Mouse (Mus musculus) cerebellum, adult 9-11 months (tissue): ENCODE measurements around the gene Usp36.

Experiments
- DNase-seq: peaks from one replicate; pipeline ENCODE4 v3.0.0; 2022

Gene Usp36

GRCm38 (mm10) chr11:118247359-118248095, 42.5 kb downstream of the Usp36 start:
- peak; percentile 76 for DNase-seq

GRCm38 (mm10) chr11:118246724-118247123, 43.3 kb downstream of the Usp36 start:
- DNase-seq = peak; percentile 43

- peak; percentile 13 for DNase-seq
Measured at GRCm38 (mm10) chr11:118245130-118245529, 44.9 kb downstream of the Usp36 start.

GRCm38 (mm10) chr11:118243627-118244261, 46.3 kb downstream of the Usp36 start:
- no peak for DNase-seq

- DNase-seq = peak; percentile 51
Measured at GRCm38 (mm10) chr11:118242506-118242905, 47.5 kb downstream of the Usp36 start.

GRCm38 (mm10) chr11:118240388-118240787, 49.7 kb downstream of the Usp36 start:
- no peak for DNase-seq

GRCm38 (mm10) chr11:118239281-118240198, 50.5 kb downstream of the Usp36 start:
- no peak for DNase-seq

- DNase-seq = no peak
Measured at GRCm38 (mm10) chr11:118236520-118237190, 53.4 kb downstream of the Usp36 start.

GRCm38 (mm10) chr11:118234929-118235328, 55.1 kb downstream of the Usp36 start:
- no peak for DNase-seq

GRCm38 (mm10) chr11:118234500-118234899, 55.5 kb downstream of the Usp36 start:
- no peak for DNase-seq

GRCm38 (mm10) chr11:118233924-118234323, 56.1 kb downstream of the Usp36 start:
- no peak for DNase-seq

GRCm38 (mm10) chr11:118232314-118232831, 57.7 kb downstream of the Usp36 start:
- peak; percentile 40 for DNase-seq

- DNase-seq = no peak
Measured at GRCm38 (mm10) chr11:118229941-118230340, 60.1 kb downstream of the Usp36 start.

- DNase-seq = no peak
Measured at GRCm38 (mm10) chr11:118227650-118228049, 62.4 kb downstream of the Usp36 start.

- DNase-seq = no peak
Measured at GRCm38 (mm10) chr11:118226850-118227249, 63.2 kb downstream of the Usp36 start.

- no peak for DNase-seq
Measured at GRCm38 (mm10) chr11:118225862-118226261, 64.2 kb downstream of the Usp36 start.

GRCm38 (mm10) chr11:118225056-118225836, 64.8 kb downstream of the Usp36 start:
- DNase-seq = no peak

GRCm38 (mm10) chr11:118223416-118224067, 66.5 kb downstream of the Usp36 start:
- no peak for DNase-seq

GRCm38 (mm10) chr11:118222917-118223316, 67.1 kb downstream of the Usp36 start:
- no peak for DNase-seq

- DNase-seq = no peak
Measured at GRCm38 (mm10) chr11:118222351-118222885, 67.6 kb downstream of the Usp36 start.
